Mouse (Mus musculus): Measurements from ENCODE around the gene Rcan3.

The Rcan3 gene

DNA sequence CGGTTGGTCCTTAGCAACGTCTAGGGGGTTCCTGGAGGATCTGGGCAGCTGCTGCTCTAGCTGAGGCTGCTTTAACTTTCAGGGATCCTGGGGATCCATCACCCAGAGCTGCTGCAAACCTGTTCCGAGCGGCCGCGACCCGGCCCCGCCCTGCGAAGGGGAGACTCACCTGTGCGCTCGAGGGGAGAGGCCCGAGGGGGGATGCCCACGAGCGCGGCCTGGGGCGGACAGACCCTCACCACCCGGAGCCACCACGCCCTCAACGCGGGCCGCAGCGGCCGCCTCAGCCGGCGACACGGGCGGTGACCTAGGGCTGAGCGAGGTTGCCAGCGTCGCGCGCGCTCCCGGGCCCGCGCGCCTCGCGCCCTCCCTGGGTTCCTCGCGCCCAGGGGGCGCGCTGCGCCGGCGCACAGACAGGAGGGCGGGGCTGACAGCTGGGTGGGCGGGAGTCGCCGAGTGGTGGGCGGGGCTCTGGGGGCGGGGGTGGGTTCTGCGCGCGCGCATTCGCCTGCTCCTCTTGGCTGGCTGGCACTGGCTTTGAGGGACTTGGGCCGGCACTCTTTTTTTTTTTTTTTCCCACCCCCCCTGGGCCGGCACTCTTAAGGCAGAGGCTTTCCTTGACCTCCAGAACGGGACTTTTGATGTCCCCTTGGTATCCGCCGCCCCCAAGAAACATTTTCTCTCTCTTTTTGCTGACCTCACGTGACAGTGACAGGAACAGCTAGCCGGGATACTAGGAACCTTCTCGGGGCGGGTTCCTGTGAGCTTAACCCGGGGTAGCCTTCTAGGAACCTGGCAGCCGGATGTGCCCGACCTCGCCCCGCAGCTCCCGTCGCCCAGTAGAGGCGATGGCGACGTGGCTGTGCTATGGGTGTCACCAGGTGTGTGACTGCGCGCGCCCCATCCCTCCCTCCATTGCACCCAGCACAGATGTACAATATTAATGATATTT, at the start of gene Rcan3:
Rcan3 (minus strand) TSS at position 411 of the 952 bp plus-strand sequence.
- DNase-seq (ENCODE audit: inconsistent age in 2 of 2, low spot score in 1 of 2): peak; percentile 83 to 94

DNA sequence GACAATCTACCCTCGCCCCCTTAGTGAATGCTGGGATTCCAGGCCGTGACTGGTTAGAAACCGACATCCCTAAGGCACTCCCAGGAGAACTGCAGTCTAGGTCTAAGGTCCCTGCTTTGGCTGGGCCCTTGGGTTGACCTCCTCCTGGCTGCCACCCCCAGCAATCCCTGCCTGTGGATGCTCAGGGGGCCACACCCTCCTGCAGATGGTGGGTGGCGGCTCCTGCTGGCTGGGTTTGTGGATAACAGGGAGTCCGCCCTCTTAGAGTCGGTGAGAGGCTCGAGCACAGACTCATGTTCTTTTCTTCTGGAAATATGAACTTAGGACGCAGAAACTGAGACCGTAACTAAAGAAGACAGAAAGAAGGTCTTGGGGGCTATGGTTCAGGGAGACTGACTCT, 46.7 kb upstream of the Rcan3 start:
- no peak for DNase-seq (ENCODE audit: inconsistent age in 2 of 2, low spot score in 1 of 2)

DNA sequence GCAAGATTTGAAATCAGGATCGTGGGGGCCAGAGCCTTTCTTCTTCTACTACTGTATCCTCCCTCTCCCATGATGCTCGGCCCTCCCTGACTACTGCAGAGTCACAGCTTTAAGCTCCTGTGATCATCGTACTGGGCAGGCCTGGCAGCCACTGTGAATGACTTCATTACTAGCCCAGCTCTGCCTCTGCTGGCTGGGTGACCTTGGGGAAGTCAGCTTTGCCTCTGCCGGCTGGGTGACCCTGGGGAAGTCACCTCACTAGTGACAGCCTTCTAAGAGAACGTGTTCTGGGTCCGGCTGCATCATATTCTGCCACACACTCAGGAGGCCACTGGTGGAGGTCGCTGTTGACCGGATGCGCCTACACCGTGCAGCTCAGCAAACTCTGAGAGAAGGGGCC, 44.2 kb upstream of the Rcan3 start:
- DNase-seq (ENCODE audit: inconsistent age in 2 of 2, low spot score in 1 of 2): peak; percentile 21 to 50

DNA sequence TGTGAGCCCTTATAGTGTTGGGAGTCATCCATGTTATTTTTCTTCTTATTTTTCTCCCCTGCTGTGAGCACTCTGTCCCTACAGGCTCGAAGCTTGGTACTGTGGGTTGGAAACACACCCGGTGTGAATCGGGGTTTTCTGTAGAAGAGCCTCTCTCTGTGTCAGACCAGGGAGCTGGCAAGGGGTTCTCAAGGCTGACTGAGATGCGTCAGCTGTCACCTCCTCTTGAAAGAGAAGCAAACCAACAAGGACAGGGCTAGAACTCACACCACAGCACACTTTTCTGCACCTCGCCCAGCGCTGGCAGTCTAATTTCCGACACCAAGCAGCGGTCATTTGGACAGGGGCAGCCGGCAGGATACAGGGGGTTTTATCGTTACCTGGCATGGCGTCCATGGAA, 29.8 kb upstream of the Rcan3 start:
- DNase-seq (ENCODE audit: inconsistent age in 2 of 2, low spot score in 1 of 2): peak in 1 of 2 experiments; percentile 62

DNA sequence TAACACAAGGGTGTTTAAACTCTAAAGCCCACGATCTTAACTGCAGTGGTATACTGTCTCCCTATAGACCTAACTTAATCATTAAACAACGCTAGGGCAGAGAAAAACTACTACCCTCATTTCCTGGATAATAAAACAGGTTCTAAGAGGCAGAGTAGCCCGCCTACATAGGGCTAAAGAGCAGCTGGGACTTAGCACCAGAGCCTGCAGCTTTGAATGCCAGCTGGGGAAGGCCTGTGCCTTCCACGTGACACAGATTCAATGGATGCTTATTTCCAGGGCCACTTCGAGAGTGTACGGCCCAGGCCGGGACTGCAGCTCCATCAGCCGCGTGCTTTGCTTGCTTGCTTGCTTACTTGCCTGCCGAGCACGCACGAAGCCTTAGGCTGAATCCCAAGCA, 19.9 kb upstream of the Rcan3 start:
- no peak for DNase-seq (ENCODE audit: inconsistent age in 2 of 2, low spot score in 1 of 2)

DNA sequence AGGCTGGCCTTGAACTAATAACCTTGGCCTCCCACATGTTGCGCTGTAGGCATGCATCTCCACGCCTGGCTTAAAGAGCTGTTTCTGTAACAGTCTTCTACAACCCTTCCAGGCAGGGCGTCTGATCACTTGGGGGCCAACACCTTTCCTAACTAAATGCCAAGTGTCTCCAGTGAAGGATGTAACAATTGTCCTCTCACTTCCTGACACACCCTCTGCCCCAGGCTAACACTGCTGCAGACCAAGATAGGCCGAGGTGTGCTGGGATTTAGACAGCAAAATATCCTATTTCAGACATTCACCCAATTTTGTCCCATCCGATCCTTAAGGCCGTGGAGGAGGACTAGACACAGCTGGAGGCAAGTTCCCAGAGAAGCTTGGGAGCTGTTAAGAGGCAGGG, 19.5 kb upstream of the Rcan3 start:
- DNase-seq (ENCODE audit: inconsistent age in 2 of 2, low spot score in 1 of 2): peak in 1 of 2 experiments; percentile 39

DNA sequence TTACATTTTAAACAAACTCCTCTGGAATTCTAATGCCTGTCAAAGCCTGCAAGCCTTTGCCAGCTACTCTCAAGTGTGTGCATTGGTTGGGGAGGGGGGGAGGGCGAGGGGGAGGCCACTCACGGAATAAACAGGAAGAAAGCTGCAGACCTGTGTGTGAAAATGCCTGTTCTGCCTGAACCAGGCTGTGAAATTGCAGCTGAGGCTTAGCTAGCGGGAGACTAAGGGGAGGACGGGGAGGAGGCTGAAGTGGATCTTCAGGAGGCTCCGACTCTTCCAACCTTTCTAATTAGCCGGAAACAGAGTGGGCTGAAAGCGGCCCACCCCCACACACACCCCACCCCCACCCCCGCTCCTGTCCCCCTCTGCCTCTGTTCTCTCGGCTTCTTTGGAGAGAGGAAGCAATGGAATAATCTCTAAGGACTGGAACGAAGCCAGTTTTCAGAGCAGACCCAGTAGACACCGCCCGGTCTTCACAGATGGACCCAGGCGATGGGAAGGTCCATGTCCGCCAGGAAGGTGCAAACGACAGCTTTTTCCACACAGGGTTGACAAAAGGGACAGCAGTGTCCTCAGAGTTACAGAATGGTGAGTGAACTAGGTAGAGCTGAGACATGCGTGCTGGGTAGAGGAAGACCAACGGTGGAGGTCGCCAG, 17.8 kb upstream of the Rcan3 start:
- no peak for DNase-seq (ENCODE audit: inconsistent age in 2 of 2, low spot score in 1 of 2)

DNA sequence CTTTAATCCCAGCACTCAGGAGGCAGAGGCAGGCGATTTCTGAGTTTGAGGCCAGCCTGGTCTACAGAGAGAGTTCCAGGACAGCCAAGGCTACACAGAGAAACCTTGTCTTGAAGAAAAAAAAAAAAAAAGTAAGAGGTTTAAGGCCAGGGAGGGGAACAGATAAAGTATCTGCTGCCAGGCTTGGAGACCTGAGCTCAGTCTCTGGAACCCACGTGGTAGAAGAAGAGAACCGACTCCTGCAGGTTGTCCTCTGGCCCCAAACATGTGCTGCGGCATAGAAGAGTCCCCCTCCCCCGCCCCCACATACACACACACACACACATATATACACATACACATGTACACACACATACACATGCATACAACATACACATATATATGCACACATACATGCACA, 8.8 kb upstream of the Rcan3 start:
- no peak for DNase-seq (ENCODE audit: inconsistent age in 2 of 2, low spot score in 1 of 2)

DNA sequence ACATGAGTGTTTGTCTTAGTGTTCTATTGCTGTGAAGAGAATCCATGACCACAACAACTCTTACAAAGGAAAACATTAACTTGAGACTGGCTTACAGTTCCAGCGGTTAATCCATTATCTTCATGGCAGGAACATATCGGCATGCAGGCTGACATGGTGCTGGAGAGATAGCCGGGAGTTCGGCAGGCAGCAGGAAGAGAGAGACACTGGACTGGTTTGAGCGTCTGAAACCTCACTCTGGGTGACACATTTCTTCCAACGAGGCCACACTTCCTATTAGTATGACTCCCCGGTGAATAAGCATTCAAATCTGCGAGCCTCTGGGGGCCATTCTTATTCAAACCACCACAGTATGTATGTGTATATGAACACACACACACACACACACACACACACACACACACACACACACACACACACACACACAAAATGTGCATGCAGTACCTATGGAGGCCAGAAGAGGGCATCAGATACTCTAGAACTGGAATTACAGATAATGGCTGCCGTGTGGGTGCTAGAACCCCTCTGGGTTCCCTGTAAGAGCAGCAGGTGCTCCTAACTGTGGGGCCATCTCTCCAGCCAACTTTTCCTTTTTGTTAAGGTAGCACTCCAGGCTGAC, 6.4 kb upstream of the Rcan3 start:
- peak in 1 of 2 experiments; percentile 63 for DNase-seq (ENCODE audit: inconsistent age in 2 of 2, low spot score in 1 of 2)

DNA sequence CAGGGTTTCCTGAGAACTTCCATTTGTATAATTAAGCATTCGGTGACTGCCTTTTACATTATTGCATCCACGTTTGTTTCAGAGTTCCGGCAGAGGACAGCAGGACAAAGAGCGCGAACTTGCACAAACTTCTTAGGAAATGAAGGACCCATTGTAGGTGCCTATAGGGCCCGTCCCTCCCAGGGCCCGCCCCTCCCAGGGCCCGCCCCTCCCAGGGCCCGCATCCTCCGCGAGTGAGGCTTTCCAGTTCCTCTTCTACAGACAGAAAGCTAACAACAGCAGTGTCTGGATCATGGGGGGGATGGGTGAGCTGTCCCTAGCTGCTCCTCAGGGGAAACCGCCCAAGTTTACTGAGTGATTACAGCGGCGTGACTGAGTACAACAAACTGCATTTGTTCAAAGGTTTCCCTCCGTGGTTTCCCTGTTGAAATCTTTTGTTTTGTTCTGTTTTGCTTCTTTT, 5.6 kb upstream of the Rcan3 start:
- DNase-seq (ENCODE audit: inconsistent age in 2 of 2, low spot score in 1 of 2): peak in 1 of 2 experiments; percentile 68

DNA sequence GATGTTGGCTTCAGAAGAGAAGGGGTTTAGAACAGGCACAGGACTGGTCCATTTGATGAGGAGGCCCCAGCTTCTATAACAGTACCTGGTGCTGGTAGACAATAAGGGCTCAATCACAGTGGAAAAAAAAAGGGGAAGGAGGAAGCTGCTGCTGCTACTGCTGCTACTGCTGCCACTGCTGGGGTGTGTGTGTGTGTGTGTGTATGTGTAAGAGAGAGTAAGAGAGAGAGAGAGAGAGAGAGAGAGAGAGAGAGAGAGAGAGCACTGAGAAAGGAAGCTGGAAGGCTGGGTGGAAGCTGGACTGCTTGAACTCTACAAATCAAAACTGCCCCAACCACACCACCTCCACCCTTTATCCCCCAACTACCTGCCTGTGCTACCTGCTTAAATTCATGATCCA, 4.3 kb upstream of the Rcan3 start:
- DNase-seq (ENCODE audit: inconsistent age in 2 of 2, low spot score in 1 of 2): no peak

DNA sequence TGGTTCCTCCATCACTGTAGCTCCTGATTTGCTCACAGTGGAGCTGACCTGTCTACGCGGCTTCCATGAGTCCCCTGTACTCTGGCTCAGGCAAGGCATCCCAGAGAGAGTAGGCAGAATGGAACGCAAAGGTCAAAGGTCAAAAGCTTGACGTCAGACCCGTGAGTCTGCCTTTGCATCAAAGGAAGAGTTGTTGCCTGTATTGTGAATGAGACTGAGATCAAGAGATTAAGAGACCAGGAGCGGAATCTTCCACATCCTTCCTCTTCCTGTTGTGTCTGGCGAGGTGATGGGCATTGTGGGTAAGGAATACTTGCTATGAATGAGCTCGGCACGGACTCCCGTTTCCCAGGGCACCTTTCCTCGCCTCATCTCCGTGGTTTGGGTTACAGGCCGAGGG, 2.6 kb upstream of the Rcan3 start:
- DNase-seq (ENCODE audit: inconsistent age in 2 of 2, low spot score in 1 of 2): peak; percentile 41 to 64

DNA sequence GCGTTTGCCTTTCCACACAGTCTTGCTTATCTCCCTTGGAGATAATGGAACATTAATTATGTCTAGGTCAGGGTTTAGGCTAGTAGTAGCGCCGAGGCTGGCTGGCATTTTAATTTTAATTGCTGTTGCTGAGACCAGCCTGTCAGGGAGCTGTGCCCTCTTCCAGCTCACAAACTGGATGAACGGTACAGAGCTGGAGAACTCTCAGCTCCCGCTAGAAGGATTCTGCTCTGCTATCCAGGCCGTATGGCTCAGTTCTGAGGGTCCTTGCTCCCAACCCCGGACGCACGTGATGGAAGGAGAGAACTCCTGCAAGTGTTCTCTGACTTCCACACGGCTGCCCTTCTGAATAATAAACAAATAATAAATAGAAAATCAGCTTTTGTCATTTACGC, 739 bp upstream of the Rcan3 start:
- no peak for DNase-seq (ENCODE audit: inconsistent age in 2 of 2, low spot score in 1 of 2)

DNA sequence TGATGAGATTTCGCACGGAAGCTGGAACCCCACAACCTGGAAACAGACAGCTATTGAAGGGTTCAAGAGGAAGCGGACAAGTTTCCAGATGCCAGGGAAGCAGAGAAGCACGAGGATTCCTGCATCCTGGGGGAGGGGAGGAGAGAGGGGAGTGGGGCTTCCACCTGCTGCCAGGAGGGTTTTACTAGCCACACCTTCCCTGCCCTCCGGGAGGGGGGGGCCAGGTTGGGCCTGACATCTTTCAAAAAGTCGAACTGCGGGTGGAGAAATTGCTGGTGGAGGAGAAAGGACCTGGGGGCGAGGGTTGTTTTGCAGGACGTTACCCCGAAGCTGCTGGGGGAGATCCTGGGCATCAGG, 589 bp downstream of the Rcan3 start:
- DNase-seq (ENCODE audit: inconsistent age in 2 of 2, low spot score in 1 of 2): no peak

DNA sequence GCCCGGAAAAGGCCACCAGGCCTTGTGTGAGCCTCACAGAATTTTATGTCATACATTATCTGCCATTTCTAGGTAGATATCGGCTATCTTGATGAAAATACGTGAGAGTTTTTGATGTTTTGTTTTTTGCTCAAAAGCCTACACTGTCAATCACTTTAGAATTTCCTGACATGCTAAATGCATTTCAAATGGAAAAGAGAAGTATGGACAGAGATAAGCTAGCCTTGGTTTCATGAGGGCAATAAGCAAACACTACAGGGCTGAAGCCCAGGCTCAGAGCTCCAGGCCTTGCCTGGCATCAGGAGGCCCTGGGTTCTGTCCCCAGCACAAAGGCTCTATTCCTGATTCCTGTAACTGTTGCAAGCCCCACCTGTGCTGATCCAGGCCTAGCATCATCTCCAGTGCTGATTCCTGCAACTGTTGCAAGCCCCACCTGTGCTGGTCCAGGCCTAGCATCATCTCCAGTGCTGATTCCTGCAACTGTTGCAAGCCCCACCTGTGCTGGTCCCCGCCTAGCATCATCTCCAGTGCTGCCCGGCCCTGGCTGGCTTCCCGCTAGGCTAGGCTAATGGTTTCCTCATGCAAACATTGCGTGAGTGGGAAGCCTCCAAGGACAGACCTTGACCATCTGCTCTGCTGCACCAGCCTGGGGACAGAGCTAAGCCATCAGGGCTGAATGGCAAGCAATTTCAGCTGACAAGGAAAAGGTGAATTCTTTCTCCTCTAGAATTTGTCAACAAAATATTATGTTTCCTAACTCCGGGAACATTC, 3.5 kb downstream of the Rcan3 start:
- DNase-seq (ENCODE audit: inconsistent age in 2 of 2, low spot score in 1 of 2): peak; percentile 62 to 74

DNA sequence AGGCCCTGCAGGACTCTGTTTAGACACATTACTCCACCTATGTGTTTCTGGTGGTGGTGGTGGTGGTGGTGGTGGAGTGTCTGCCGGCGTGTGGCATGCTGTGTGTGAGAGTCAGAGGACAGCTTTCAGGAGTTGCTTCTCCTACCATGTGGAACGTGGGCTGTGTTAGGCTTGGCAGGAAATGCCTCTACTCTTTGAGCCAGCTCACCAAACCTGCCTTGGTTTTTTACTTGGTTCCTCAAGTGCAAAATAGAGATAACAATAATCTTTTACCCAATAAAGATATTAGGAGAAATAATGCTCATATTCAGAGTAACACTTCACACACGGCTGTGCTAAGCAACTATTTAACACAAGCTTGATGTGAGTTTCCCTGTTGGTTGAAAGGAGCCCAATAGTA, 4.3 kb downstream of the Rcan3 start:
- DNase-seq (ENCODE audit: inconsistent age in 2 of 2, low spot score in 1 of 2): no peak

DNA sequence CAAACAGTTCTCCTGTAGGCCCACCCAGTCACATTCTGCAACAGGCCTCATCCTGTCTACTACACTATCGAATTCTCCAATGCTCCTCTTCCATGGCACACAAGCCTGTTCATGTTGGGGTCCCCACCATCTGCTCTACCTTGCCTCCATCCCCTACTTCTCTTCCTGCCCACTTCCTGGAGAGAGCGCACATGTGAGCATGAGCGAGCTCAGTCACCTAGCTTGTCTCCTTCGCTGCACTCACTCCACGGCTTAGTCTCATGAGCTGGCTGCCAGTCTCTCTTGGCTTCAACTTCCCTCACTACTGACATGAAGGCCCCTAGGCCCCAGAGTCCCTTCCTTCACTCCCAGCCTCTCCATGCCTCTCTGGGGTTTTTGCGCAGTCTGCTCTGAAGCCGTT, 7.1 kb downstream of the Rcan3 start:
- DNase-seq (ENCODE audit: inconsistent age in 2 of 2, low spot score in 1 of 2): no peak

DNA sequence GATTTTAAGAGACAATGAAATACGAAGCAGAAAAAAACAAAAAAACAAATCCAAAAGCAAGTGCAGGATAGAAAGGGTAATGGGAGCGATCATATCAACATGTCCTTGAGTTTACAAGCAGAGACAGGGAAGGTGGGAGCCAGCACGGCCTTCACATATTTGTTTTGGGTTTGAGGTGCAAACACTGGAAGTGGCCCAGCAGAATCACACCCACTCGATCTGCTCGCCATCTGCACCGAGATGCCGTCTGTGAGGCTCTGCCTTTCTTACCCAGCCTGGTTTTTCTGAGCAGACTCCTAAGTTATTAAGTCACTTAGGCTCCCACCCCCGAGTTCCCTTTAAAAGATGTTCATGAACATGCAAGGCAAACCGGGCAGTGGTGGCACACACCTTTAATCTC, 8.0 kb downstream of the Rcan3 start:
- no peak for DNase-seq (ENCODE audit: inconsistent age in 2 of 2, low spot score in 1 of 2)

DNA sequence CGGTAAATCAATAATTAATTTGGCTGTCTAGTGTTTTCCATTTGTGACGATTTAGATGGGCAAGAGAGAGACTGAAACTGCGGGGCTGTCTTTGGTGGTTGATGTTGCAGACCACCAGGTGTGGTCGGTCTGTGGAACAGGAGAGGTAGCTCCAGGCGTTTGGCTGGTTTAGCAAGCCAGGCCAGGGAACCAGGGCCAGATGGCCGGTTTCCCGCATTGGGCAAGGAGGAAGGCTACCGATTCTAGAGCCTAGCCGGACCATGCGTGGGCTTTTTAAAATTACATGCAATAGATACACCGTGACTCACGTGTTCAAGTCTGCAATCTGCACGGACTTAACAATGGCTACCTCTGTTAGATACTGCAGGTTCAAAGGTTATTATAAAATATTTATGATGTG, 12.7 kb downstream of the Rcan3 start:
- DNase-seq (ENCODE audit: inconsistent age in 2 of 2, low spot score in 1 of 2): no peak

DNA sequence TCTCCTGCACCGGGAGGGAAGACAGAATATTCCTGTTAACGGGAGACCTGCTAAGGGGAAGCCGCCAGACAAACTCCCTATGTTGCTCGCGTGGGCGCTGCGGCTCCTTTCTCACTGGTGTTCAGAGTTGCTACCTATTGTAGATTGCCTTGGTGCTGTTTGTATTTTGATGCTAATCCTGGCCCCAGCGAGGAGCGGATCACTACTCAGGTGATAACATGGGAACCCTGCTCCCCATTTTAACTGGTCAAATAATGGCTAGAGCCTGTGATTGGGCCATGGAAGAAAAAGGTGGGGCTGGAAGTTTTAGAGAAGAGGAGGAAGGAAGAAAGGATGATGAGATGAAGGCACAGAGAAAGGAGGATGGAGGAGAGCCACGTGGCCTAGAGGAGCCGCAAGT, 13.2 kb downstream of the Rcan3 start:
- DNase-seq (ENCODE audit: inconsistent age in 2 of 2, low spot score in 1 of 2): no peak

DNA sequence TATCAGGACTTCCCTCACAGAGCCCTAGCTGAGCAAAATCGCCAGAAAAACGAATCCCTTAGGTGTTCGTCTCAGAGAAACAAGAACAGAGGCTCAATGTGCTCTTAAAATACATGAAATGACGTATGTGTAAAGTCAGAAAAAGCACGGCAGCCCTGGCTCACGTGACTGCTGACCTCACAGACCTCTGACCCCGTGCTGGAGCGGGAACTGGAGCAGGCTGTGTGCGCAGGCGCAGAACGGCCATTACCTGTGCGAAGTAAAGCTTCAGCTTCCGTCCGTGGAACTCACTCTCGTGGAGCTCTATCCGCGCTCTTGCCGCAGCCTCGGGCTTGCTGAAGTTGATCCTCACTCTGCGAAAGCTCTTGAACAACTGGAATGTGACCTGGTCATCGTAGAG, 13.7 kb downstream of the Rcan3 start:
- DNase-seq (ENCODE audit: inconsistent age in 2 of 2, low spot score in 1 of 2): no peak

All from adrenal gland, adult (tissue).